Mouse (Mus musculus): Measurements from ENCODE around the gene Arid4b. TPM values are rescaled to one million over a fixed set of nuclear protein-coding genes. Genes with fewer than 3 reads are reported as not detected.
A peak's percentile ranks its signal among the peaks of the same experiment; 100 is the strongest.
"Not testable (repeated sequence)": the region's sequence is repeated elsewhere in the genome, so short reads cannot be mapped to it uniquely, and the experiment has no call there.

The Arid4b gene
- polyA plus RNA-seq, 1 experiment from 2014 or later = 64.1 TPM

- peaks cover under 1% of the 10 kb centered on the region for H3K4me1 ChIP-seq (replicated peaks; ENCODE audit: control insufficient read depth, insufficient read depth, low read length)
- peaks cover 3% of the 10 kb centered on the region for H3K36me3 ChIP-seq (ENCODE audit: control insufficient read depth, insufficient read depth, low read length)
- no peak for ATAC-seq (ENCODE audit: low read depth)
- H3K9ac ChIP-seq (ENCODE audit: low read length) = no peak overlapping the region
- H3K27me3 ChIP-seq (ENCODE audit: control insufficient read depth, insufficient read depth, low read depth, low read length) = no peaks in the 10 kb centered on the region
- no peak overlapping the region for H3K27ac ChIP-seq (ENCODE audit: low read length)
- H3K9me3 ChIP-seq (ENCODE audit: control insufficient read depth, low read length) = no peaks in the 10 kb centered on the region
- H3K4me2 ChIP-seq (ENCODE audit: low read depth, low read length) = no peak overlapping the region
- no peak overlapping the region for H3K4me3 ChIP-seq (ENCODE audit: low read length)
- 88% methylated on average over 5 of the region's 5 CpGs for WGBS
These were observed 29.5 kb upstream of the Arid4b start for GRCm38 (mm10) chr13:14033309-14034072.

GRCm38 (mm10) chr13:14034073-14034348 is 29.0 kb upstream of the Arid4b start:
- no peak overlapping the region for H3K4me3 ChIP-seq (ENCODE audit: low read length)
- H3K9ac ChIP-seq (ENCODE audit: low read length) = no peak overlapping the region
- no peaks in the 10 kb centered on the region for H3K9me3 ChIP-seq (ENCODE audit: control insufficient read depth, low read length)
- H3K4me1 ChIP-seq (replicated peaks; ENCODE audit: control insufficient read depth, insufficient read depth, low read length) = peaks cover 4% of the 10 kb centered on the region
- no peak for ATAC-seq (ENCODE audit: low read depth)
- peaks cover 1% of the 10 kb centered on the region for H3K36me3 ChIP-seq (ENCODE audit: control insufficient read depth, insufficient read depth, low read length)
- H3K27me3 ChIP-seq (ENCODE audit: control insufficient read depth, insufficient read depth, low read depth, low read length) = no peaks in the 10 kb centered on the region
- no peak overlapping the region for H3K27ac ChIP-seq (ENCODE audit: low read length)
- no peak overlapping the region for H3K4me2 ChIP-seq (ENCODE audit: low read depth, low read length)

- 91% methylated on average over 3 of the region's 3 CpGs for WGBS
- not testable (repeated sequence) for H3K36me3 ChIP-seq (ENCODE audit: control insufficient read depth, insufficient read depth, low read length); H3K9ac ChIP-seq (ENCODE audit: low read length); H3K4me2 ChIP-seq (ENCODE audit: low read depth, low read length); H3K27ac ChIP-seq (ENCODE audit: low read length); H3K27me3 ChIP-seq (ENCODE audit: control insufficient read depth, insufficient read depth, low read depth, low read length); H3K4me3 ChIP-seq (ENCODE audit: low read length); H3K9me3 ChIP-seq (ENCODE audit: control insufficient read depth, low read length); H3K4me1 ChIP-seq (replicated peaks; ENCODE audit: control insufficient read depth, insufficient read depth, low read length); ATAC-seq (ENCODE audit: low read depth)
These were observed 27.7 kb upstream of the Arid4b start for GRCm38 (mm10) chr13:14035352-14035751.

- no peak overlapping the region for H3K4me2 ChIP-seq (ENCODE audit: low read depth, low read length)
- ATAC-seq (ENCODE audit: low read depth) = no peak
- H3K4me1 ChIP-seq (replicated peaks; ENCODE audit: control insufficient read depth, insufficient read depth, low read length) = peaks cover 10% of the 10 kb centered on the region
- H3K27me3 ChIP-seq (ENCODE audit: control insufficient read depth, insufficient read depth, low read depth, low read length) = no peaks in the 10 kb centered on the region
- WGBS = 92% methylated on average over 11 of the region's 11 CpGs
- no peak overlapping the region for H3K9ac ChIP-seq (ENCODE audit: low read length)
- no peak overlapping the region for H3K4me3 ChIP-seq (ENCODE audit: low read length)
- H3K27ac ChIP-seq (ENCODE audit: low read length) = no peak overlapping the region
- H3K9me3 ChIP-seq (ENCODE audit: control insufficient read depth, low read length) = no peaks in the 10 kb centered on the region
- H3K36me3 ChIP-seq (ENCODE audit: control insufficient read depth, insufficient read depth, low read length) = no peaks in the 10 kb centered on the region
These were observed 27.0 kb upstream of the Arid4b start for GRCm38 (mm10) chr13:14035875-14036630.

- WGBS = 0% methylated on average over 8 of the region's 8 CpGs
- H3K9ac ChIP-seq (ENCODE audit: low read length) = peak overlapping the region; percentile 93
- peak overlapping the region; percentile 82 for H3K4me3 ChIP-seq (ENCODE audit: low read length)
- H3K27ac ChIP-seq (ENCODE audit: low read length) = peak overlapping the region; percentile 97; the same call in 1 of the 2 replicates
- H3K36me3 ChIP-seq (ENCODE audit: control insufficient read depth, insufficient read depth, low read length) = no peaks in the 10 kb centered on the region
- ATAC-seq (ENCODE audit: low read depth) = peak; percentile 23
- peak overlapping the region; percentile 95 for H3K4me2 ChIP-seq (ENCODE audit: low read depth, low read length)
- peaks cover 10% of the 10 kb centered on the region for H3K4me1 ChIP-seq (replicated peaks; ENCODE audit: control insufficient read depth, insufficient read depth, low read length)
- H3K9me3 ChIP-seq (ENCODE audit: control insufficient read depth, low read length) = no peaks in the 10 kb centered on the region
- H3K27me3 ChIP-seq (ENCODE audit: control insufficient read depth, insufficient read depth, low read depth, low read length) = no peaks in the 10 kb centered on the region
These were observed 24.1 kb upstream of the Arid4b start for GRCm38 (mm10) chr13:14038911-14039291.

GRCm38 (mm10) chr13:14039292-14039965 is 23.6 kb upstream of the Arid4b start, which contains the start of gene Tbce:
Gene Tbce (minus strand): TSS chr13:14039638.
- no peaks in the 10 kb centered on the region for H3K9me3 ChIP-seq (ENCODE audit: control insufficient read depth, low read length)
- peak within 1 kb of the TSS; percentile 95 for H3K4me2 ChIP-seq (ENCODE audit: low read depth, low read length)
- WGBS = under 1% methylated on average over 35 of the region's 35 CpGs
- H3K27me3 ChIP-seq (ENCODE audit: control insufficient read depth, insufficient read depth, low read depth, low read length) = no peaks in the 10 kb centered on the region
- peak; percentile 98 for ATAC-seq (ENCODE audit: low read depth)
- H3K4me3 ChIP-seq (ENCODE audit: low read length) = peak within 1 kb of the TSS; percentile 82
- peak within 1 kb of the TSS; percentile 93 for H3K9ac ChIP-seq (ENCODE audit: low read length)
- H3K4me1 ChIP-seq (replicated peaks; ENCODE audit: control insufficient read depth, insufficient read depth, low read length) = peaks cover 10% of the 10 kb centered on the region
- no peaks in the 10 kb centered on the region for H3K36me3 ChIP-seq (ENCODE audit: control insufficient read depth, insufficient read depth, low read length)
- peak within 1 kb of the TSS; percentile 97 for H3K27ac ChIP-seq (ENCODE audit: low read length)

- Histone ChIP-seq H3K9me3 (ENCODE audit: control insufficient read depth, low read length) (no peaks in the 10 kb centered on the region), H3K36me3 (ENCODE audit: control insufficient read depth, insufficient read depth, low read length) (no peaks in the 10 kb centered on the region), H3K4me1 (replicated peaks; ENCODE audit: control insufficient read depth, insufficient read depth, low read length) (peaks cover 10% of the 10 kb centered on the region), H3K4me2 (ENCODE audit: low read depth, low read length) (peak overlapping the region; percentile 95), H3K9ac (ENCODE audit: low read length) (peak overlapping the region; percentile 93), H3K27ac (ENCODE audit: low read length) (peak overlapping the region; percentile 97), H3K27me3 (ENCODE audit: control insufficient read depth, insufficient read depth, low read depth, low read length) (no peaks in the 10 kb centered on the region), H3K4me3 (ENCODE audit: low read length) (peak overlapping the region; percentile 82)
- ATAC-seq (ENCODE audit: low read depth) = peak; percentile 9; the same call in 1 of the 2 replicates
- WGBS = 26% methylated on average over 5 of the region's 5 CpGs
These were observed 22.8 kb upstream of the Arid4b start for GRCm38 (mm10) chr13:14040186-14040585.

- Histone ChIP-seq H3K4me3 (ENCODE audit: low read length) (no peak overlapping the region), H3K4me1 (replicated peaks; ENCODE audit: control insufficient read depth, insufficient read depth, low read length) (peaks cover 6% of the 10 kb centered on the region), H3K9ac (ENCODE audit: low read length) (no peak overlapping the region), H3K27ac (ENCODE audit: low read length) (no peak overlapping the region), H3K36me3 (ENCODE audit: control insufficient read depth, insufficient read depth, low read length) (peaks cover 7% of the 10 kb centered on the region), H3K9me3 (ENCODE audit: control insufficient read depth, low read length) (no peaks in the 10 kb centered on the region), H3K27me3 (ENCODE audit: control insufficient read depth, insufficient read depth, low read depth, low read length) (no peaks in the 10 kb centered on the region), H3K4me2 (ENCODE audit: low read depth, low read length) (no peak overlapping the region)
- ATAC-seq (ENCODE audit: low read depth) = no peak
These were observed 19.2 kb upstream of the Arid4b start for GRCm38 (mm10) chr13:14043851-14044250.

- Histone ChIP-seq H3K9ac (ENCODE audit: low read length) (no peak overlapping the region), H3K9me3 (ENCODE audit: control insufficient read depth, low read length) (no peaks in the 10 kb centered on the region), H3K4me2 (ENCODE audit: low read depth, low read length) (no peak overlapping the region), H3K27me3 (ENCODE audit: control insufficient read depth, insufficient read depth, low read depth, low read length) (no peaks in the 10 kb centered on the region), H3K27ac (ENCODE audit: low read length) (no peak overlapping the region), H3K36me3 (ENCODE audit: control insufficient read depth, insufficient read depth, low read length) (peaks cover 10% of the 10 kb centered on the region), H3K4me1 (replicated peaks; ENCODE audit: control insufficient read depth, insufficient read depth, low read length) (peaks cover 5% of the 10 kb centered on the region; the same call in 1 of the 2 replicates), H3K4me3 (ENCODE audit: low read length) (no peak overlapping the region)
- 71% methylated on average over 2 of the region's 2 CpGs for WGBS
- no peak for ATAC-seq (ENCODE audit: low read depth)
These were observed 18.5 kb upstream of the Arid4b start for GRCm38 (mm10) chr13:14044521-14044920.
